Mouse (Mus musculus): ENCODE measurements at regions not wholly inside any gene's neighbourhood (a gene's known extent, or its start where the extent isn't known, plus 50 kb on each side); places are given as distances from the start of the nearest gene placed in this dataset.

GRCm38 (mm10) chr12:54262236-54263005, 58.8 kb upstream of the Egln3 start:
- Histone ChIP-seq H3K4me1 (replicated peaks; ENCODE audit: control insufficient read depth, insufficient read depth, low read length) (peaks cover 27% of the 10 kb centered on the region), H3K9ac (ENCODE audit: low read length) (no peak overlapping the region), H3K27me3 (ENCODE audit: control insufficient read depth, insufficient read depth, low read depth, low read length) (no peaks in the 10 kb centered on the region), H3K4me2 (ENCODE audit: low read depth, low read length) (no peak overlapping the region), H3K4me3 (ENCODE audit: low read length) (no peak overlapping the region), H3K36me3 (ENCODE audit: control insufficient read depth, insufficient read depth, low read length) (no peaks in the 10 kb centered on the region), H3K27ac (ENCODE audit: low read length) (no peak overlapping the region), H3K9me3 (ENCODE audit: control insufficient read depth, low read length) (no peaks in the 10 kb centered on the region; the same call in 1 of the 2 replicates)
- 69% methylated on average over 11 of the region's 11 CpGs for WGBS
- no peak for ATAC-seq (ENCODE audit: low read depth)

GRCm38 (mm10) chr12:54261426-54261825, 57.8 kb upstream of the Egln3 start:
- no peak overlapping the region for H3K4me3 ChIP-seq (ENCODE audit: low read length)
- 82% methylated on average over 5 of the region's 5 CpGs for WGBS
- no peaks in the 10 kb centered on the region; the same call in 1 of the 2 replicates for H3K9me3 ChIP-seq (ENCODE audit: control insufficient read depth, low read length)
- no peaks in the 10 kb centered on the region for H3K36me3 ChIP-seq (ENCODE audit: control insufficient read depth, insufficient read depth, low read length)
- H3K27ac ChIP-seq (ENCODE audit: low read length): no peak overlapping the region
- H3K9ac ChIP-seq (ENCODE audit: low read length): no peak overlapping the region
- peaks cover 27% of the 10 kb centered on the region for H3K4me1 ChIP-seq (replicated peaks; ENCODE audit: control insufficient read depth, insufficient read depth, low read length)
- H3K4me2 ChIP-seq (ENCODE audit: low read depth, low read length): no peak overlapping the region
- no peak for ATAC-seq (ENCODE audit: low read depth)
- no peaks in the 10 kb centered on the region for H3K27me3 ChIP-seq (ENCODE audit: control insufficient read depth, insufficient read depth, low read depth, low read length)

- H3K4me3 ChIP-seq (ENCODE audit: low read length): no peak overlapping the region
- peak; percentile 57 for ATAC-seq (ENCODE audit: low read depth)
- H3K9ac ChIP-seq (ENCODE audit: low read length): no peak overlapping the region
- 46% methylated on average over 6 of the region's 6 CpGs for WGBS
- H3K4me2 ChIP-seq (ENCODE audit: low read depth, low read length): no peak overlapping the region
- H3K9me3 ChIP-seq (ENCODE audit: control insufficient read depth, low read length): no peaks in the 10 kb centered on the region; the same call in 1 of the 2 replicates
- H3K4me1 ChIP-seq (replicated peaks; ENCODE audit: control insufficient read depth, insufficient read depth, low read length): peaks cover 24% of the 10 kb centered on the region
- no peak overlapping the region for H3K27ac ChIP-seq (ENCODE audit: low read length)
- H3K27me3 ChIP-seq (ENCODE audit: control insufficient read depth, insufficient read depth, low read depth, low read length): no peaks in the 10 kb centered on the region
- H3K36me3 ChIP-seq (ENCODE audit: control insufficient read depth, insufficient read depth, low read length): no peaks in the 10 kb centered on the region
Measured at GRCm38 (mm10) chr12:54260502-54260901, 56.8 kb upstream of the Egln3 start.

- WGBS: 68% methylated on average over 7 of the region's 7 CpGs
- no peaks in the 10 kb centered on the region; the same call in 1 of the 2 replicates for H3K9me3 ChIP-seq (ENCODE audit: control insufficient read depth, low read length)
- H3K27me3 ChIP-seq (ENCODE audit: control insufficient read depth, insufficient read depth, low read depth, low read length): no peaks in the 10 kb centered on the region
- no peak overlapping the region for H3K27ac ChIP-seq (ENCODE audit: low read length)
- ATAC-seq (ENCODE audit: low read depth): no peak
- H3K36me3 ChIP-seq (ENCODE audit: control insufficient read depth, insufficient read depth, low read length): no peaks in the 10 kb centered on the region
- no peak overlapping the region for H3K4me3 ChIP-seq (ENCODE audit: low read length)
- H3K9ac ChIP-seq (ENCODE audit: low read length): no peak overlapping the region
- H3K4me1 ChIP-seq (replicated peaks; ENCODE audit: control insufficient read depth, insufficient read depth, low read length): 0 out of 2 replicates have a peak, but pooled peaks cover 5% of the 10 kb centered on the region
- H3K4me2 ChIP-seq (ENCODE audit: low read depth, low read length): no peak overlapping the region
Measured at GRCm38 (mm10) chr12:54257776-54258433, 54.2 kb upstream of the Egln3 start.

- Histone ChIP-seq H3K36me3 (ENCODE audit: control insufficient read depth, insufficient read depth, low read length) (no peaks in the 10 kb centered on the region), H3K4me1 (replicated peaks; ENCODE audit: control insufficient read depth, insufficient read depth, low read length) (no peaks in the 10 kb centered on the region), H3K27ac (ENCODE audit: low read length) (no peak overlapping the region), H3K4me3 (ENCODE audit: low read length) (no peak overlapping the region), H3K9ac (ENCODE audit: low read length) (no peak overlapping the region), H3K9me3 (ENCODE audit: control insufficient read depth, low read length) (no peaks in the 10 kb centered on the region; the same call in 1 of the 2 replicates), H3K4me2 (ENCODE audit: low read depth, low read length) (no peak overlapping the region), H3K27me3 (ENCODE audit: control insufficient read depth, insufficient read depth, low read depth, low read length) (no peaks in the 10 kb centered on the region)
- ATAC-seq (ENCODE audit: low read depth): no peak
- 48% methylated on average over 6 of the region's 6 CpGs for WGBS
Measured at GRCm38 (mm10) chr12:54256506-54257128, 53.0 kb upstream of the Egln3 start.

Measured in lung, embryonic 16.5 days (tissue).